Mouse (Mus musculus) forebrain, embryonic 16.5 days (tissue): Measurements from ENCODE around the gene Lrrc75b. TPM values are rescaled to one million over a fixed set of nuclear protein-coding genes. Genes with fewer than 3 reads are reported as not detected.

Experiments used
- ATAC-seq: fragments of 200-750 bp; cut with Nextera tagmentation; 2 replicates; pipeline ENCODE4 v1.8.0; 2017; ENCODE audit warnings: mild to moderate bottlenecking, moderate library complexity
- H3K27ac ChIP-seq: fragments of 300-500 bp; sonication (generic); 2 replicates; pipeline ENCODE4 v1.5.1; 2014; ENCODE audit warnings: low read length, control low read depth
- H3K27me3 ChIP-seq: fragments of 300-500 bp; sonication (generic); replicated peaks from 2 replicates; pipeline ENCODE4 v1.6.1; 2014; ENCODE audit warnings: low read length; ENCODE audit not compliant: control insufficient read depth, insufficient read depth
- H3K36me3 ChIP-seq: fragments of 300-500 bp; sonication (generic); 2 replicates; pipeline ENCODE4 v1.6.1; 2014; ENCODE audit not compliant: control insufficient read depth, insufficient read depth
- H3K4me1 ChIP-seq: fragments of 300-500 bp; sonication (generic); replicated peaks from 2 replicates; pipeline ENCODE4 v1.6.1; 2014; ENCODE audit warnings: low read length; ENCODE audit not compliant: control insufficient read depth, insufficient read depth
- H3K4me2 ChIP-seq: fragments of 300-500 bp; sonication (generic); 2 replicates; pipeline ENCODE4 v1.6.1; 2014; ENCODE audit warnings: mild to moderate bottlenecking, low read length, control low read depth
- H3K4me3 ChIP-seq: fragments of 300-500 bp; sonication (generic); replicated peaks from 2 replicates; pipeline ENCODE4 v1.5.1; 2014; ENCODE audit warnings: mild to moderate bottlenecking, low read length, control low read depth
- H3K9ac ChIP-seq: fragments of 300-500 bp; sonication (generic); replicated peaks from 2 replicates; pipeline ENCODE4 v1.6.1; 2014; ENCODE audit warnings: low read depth, low read length, control low read depth
- H3K9me3 ChIP-seq: fragments of 300-500 bp; sonication (generic); 2 replicates; pipeline ENCODE4 v1.6.1; 2016; ENCODE audit warnings: low read length; ENCODE audit not compliant: control insufficient read depth
- WGBS: fragments of 180-500 bp; shearing (Covaris S2); extraction: QIAGEN DNeasy Blood & Tissue Kit; methylation state at CpG from one replicate; pipeline ENCODE4 v1.1.7; 2014; 5-methylcytosine and 5-hydroxymethylcytosine counted together
- polyA plus RNA-seq: library from polyadenylated mRNA; unstranded; fragments of >200 nt; fragmentation: Nextera tagmentation; extraction: Ambion mirVana; gene quantifications from 2 replicates; pipeline ENCODE4 v1.2.1, GENCODE M21; 2015

Lrrc75b gene
- polyA plus RNA-seq, 1 experiment from 2014 or later, result 23.4 TPM

DNA sequence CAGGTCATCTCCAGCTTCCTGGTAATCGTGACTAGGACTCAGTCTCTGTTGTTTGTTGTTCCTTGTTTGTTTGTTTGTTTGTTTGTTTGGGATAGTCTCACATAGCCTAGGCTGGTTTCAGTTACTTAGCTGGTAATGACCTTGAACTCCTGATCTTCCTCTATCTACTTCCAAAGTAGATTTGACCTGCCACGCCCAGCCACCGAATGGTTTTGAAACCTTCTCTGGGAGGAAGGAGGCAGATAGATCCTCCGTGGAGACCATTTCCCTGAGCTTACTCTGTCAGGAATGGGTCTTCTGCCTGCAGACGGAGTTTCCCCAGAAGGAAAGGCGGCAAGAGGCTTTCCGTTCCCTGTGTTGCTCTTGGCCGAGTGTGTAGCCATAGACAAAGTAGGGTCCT, 2.5 kb upstream of the Lrrc75b start:
- H3K4me1 ChIP-seq, result peaks cover 23% of the 10 kb centered on the region
- H3K27ac ChIP-seq, result no peak overlapping the region
- no peaks in the 10 kb centered on the region for H3K9me3 ChIP-seq
- 82% methylated on average over 8 of the region's 8 CpGs for WGBS
- H3K27me3 ChIP-seq, result no peaks in the 10 kb centered on the region
- no peak overlapping the region for H3K9ac ChIP-seq
- no peak overlapping the region for H3K4me2 ChIP-seq
- no peak for ATAC-seq
- H3K36me3 ChIP-seq, result no peaks in the 10 kb centered on the region
- H3K4me3 ChIP-seq, result no peak overlapping the region

DNA sequence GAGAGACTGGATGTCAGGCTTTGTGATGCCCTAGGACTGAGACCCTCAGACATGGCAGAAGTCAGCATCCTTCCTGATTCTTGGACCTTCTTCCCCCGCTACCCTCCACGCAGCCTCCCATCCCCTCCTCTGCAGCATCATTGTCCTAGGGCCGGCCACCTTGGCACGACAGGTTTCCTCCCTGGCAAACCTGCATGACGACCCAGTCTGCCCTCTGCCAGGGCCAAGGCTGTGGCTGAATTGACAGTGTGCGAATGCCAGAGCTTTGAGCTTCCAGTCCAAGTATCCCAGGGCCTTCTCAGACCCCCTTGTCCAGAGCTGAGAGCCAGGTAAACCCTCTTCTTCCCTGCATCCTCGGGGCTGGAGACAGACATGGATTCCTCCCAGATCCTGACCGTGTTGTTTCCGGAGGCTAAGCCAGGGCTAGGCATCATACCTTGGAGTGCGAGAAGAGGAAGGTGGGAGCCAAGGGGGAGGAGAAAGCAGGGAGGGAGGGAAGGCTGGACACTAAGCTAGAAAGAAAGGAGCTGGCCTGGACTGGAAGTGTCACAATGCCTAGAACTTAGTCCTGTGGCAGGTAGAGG, 1.0 kb upstream of the Lrrc75b start, which contains the start of gene Ggt1:
Gene Ggt1, plus strand, starts transcription at position 534 of the 584 bp plus-strand sequence.
- H3K4me1 ChIP-seq, result peaks cover 37% of the 10 kb centered on the region
- ATAC-seq, result no peak
- H3K9ac ChIP-seq, result peak within 1 kb of the TSS; percentile 83
- H3K36me3 ChIP-seq, result no peaks in the 10 kb centered on the region
- no peaks in the 10 kb centered on the region for H3K27me3 ChIP-seq
- H3K4me3 ChIP-seq, result peak within 1 kb of the TSS; percentile 52
- peak within 1 kb of the TSS; percentile 89 for H3K4me2 ChIP-seq
- H3K9me3 ChIP-seq, result no peaks in the 10 kb centered on the region
- peak within 1 kb of the TSS; percentile 79 for H3K27ac ChIP-seq
- 52% methylated on average over 10 of the region's 10 CpGs for WGBS

DNA sequence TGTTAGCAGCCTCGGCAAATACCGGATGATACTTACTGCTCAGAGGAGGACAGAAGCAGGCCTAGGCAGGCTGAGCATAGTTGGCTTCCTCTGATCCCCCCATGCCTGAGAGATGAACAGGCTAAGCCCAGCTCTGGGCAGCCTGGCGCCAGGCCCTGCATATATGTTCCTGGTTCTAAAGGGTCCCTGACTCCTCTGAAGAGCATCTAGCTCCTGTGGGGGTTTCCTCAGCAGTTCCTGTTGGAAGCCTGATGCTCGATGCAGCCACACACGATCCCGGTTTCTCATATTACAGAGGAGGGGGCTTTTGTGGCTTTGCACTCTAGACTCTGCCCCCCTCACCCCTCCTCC, 394 bp upstream of the Lrrc75b start:
- Histone ChIP-seq H3K4me1 (peaks cover 42% of the 10 kb centered on the region), H3K36me3 (no peaks in the 10 kb centered on the region), H3K9me3 (no peaks in the 10 kb centered on the region), H3K4me3 (peak overlapping the region; percentile 52), H3K9ac (peak overlapping the region; percentile 83), H3K27ac (peak overlapping the region; percentile 79), H3K4me2 (peak overlapping the region; percentile 89), H3K27me3 (no peaks in the 10 kb centered on the region)
- peak; percentile 9; the same call in 1 of the 2 replicates for ATAC-seq
- WGBS, result 14% methylated on average over 6 of the region's 6 CpGs

DNA sequence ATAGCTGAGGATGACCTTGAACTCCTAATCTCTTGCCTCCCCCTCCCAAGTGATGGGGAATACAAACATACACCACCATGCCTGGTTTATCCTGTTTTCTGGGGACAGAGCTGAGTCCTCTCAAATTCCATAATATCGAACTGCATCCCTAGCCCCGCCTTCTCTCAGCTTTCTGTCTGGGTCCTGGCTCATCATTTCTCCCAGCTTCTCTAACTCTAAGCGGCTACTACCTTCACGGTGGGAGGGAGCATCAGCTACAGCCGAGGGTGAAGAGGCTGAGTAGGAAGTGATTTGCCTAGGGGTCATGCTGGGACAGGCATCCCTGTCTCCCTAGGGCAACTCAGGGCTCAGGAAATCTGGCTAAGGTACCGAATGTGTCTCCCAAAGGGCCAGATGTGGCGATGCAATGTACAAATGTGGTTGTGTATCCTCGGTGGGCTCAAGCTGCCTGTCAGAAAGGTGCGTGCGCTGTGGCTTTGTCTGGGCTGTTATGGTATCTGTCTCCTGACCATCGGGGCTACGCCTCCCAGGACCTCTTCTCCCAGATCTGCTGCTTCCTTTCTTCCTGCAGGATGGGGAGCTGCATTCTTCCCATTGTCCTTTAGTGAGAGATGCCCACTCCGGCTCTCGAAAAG, 972 bp downstream of the Lrrc75b start:
- Histone ChIP-seq H3K27ac (peak overlapping the region; percentile 79), H3K9ac (peak overlapping the region; percentile 83), H3K4me3 (peak overlapping the region; percentile 52), H3K4me2 (peak overlapping the region; percentile 89), H3K27me3 (no peaks in the 10 kb centered on the region), H3K36me3 (no peaks in the 10 kb centered on the region), H3K4me1 (peaks cover 42% of the 10 kb centered on the region), H3K9me3 (no peaks in the 10 kb centered on the region)
- ATAC-seq, result peak; percentile 4
- 3% methylated on average over 14 of the region's 14 CpGs for WGBS

DNA sequence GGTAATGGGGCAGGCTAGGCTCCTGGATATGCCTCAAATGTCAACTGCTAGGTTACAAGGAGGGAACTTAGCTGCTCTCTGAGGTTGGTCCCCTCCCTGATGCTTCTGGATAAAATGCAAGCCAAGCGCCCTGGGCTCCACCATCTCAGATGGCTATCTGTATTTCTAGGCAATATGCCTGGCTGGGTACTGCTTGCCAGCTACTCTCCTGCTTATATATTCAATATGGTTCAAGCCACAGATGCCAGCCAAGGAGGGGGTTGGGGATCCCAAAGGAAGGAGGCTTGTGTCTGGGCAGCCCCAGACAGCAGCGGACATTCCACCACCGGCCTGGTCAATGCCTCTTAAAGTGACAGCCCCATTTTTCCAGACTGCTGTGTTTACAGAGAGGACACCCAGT, 1.6 kb downstream of the Lrrc75b start:
- peak; percentile 42 for ATAC-seq
- peak overlapping the region; percentile 46 for H3K27ac ChIP-seq
- peaks cover 42% of the 10 kb centered on the region for H3K4me1 ChIP-seq
- peak overlapping the region; percentile 89 for H3K4me2 ChIP-seq
- H3K36me3 ChIP-seq, result no peaks in the 10 kb centered on the region
- 14% methylated on average over 3 of the region's 3 CpGs for WGBS
- H3K9ac ChIP-seq, result peak overlapping the region; percentile 5; the same call in 1 of the 2 replicates
- peak overlapping the region; percentile 52 for H3K4me3 ChIP-seq
- H3K27me3 ChIP-seq, result no peaks in the 10 kb centered on the region
- no peaks in the 10 kb centered on the region for H3K9me3 ChIP-seq

DNA sequence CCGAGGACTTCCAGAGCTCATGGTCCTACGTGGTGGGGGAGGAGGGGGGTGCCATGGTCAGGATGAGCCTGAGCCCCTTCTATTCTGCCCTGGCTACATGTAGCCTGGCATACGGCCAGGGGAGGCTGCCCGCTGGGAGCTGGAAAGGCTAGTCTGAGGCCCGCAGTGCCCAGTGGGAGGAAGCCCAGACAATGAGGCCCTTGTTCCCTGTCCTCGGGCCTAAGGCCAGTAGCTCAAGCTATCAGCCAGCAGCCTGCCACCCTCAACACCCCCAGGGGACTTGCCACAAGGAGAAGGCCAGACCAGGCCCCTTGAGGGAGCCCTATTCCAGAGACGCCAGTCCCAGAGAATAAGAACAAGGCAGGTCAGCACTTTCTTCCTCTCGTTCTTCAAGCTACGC, 4.1 kb downstream of the Lrrc75b start:
- Histone ChIP-seq H3K4me3 (no peak overlapping the region), H3K9me3 (no peaks in the 10 kb centered on the region), H3K27ac (peak overlapping the region; percentile 65), H3K4me1 (peaks cover 41% of the 10 kb centered on the region), H3K36me3 (no peaks in the 10 kb centered on the region), H3K9ac (no peak overlapping the region), H3K4me2 (no peak overlapping the region), H3K27me3 (no peaks in the 10 kb centered on the region)
- ATAC-seq, result peak; percentile 70
- 9% methylated on average over 9 of the region's 9 CpGs for WGBS

DNA sequence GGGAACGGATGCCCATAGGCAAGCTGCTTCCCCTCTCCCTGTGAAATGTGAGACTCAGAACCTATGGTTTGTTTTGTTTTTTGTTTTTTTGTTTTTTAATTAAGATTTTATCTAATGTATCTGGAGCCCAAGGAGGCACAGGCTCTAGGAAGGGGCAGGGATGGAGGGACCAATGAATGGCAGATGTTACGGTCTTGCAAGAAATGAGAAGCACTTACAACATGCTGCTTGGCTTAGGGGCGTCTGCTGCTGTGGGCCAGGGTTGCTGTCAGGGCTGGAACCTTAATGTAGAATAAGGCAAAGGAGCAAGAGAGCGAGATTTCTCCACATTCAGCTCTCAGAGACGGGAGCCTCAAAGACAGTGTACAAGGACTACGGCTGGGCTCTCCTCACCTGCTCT, 4.6 kb downstream of the Lrrc75b start:
- Histone ChIP-seq H3K4me1 (peaks cover 36% of the 10 kb centered on the region), H3K36me3 (no peaks in the 10 kb centered on the region), H3K9me3 (no peaks in the 10 kb centered on the region), H3K27ac (no peak overlapping the region; the same call in 1 of the 2 replicates), H3K4me3 (no peak overlapping the region), H3K27me3 (no peaks in the 10 kb centered on the region), H3K9ac (no peak overlapping the region), H3K4me2 (no peak overlapping the region)
- WGBS, result 47% methylated on average over 6 of the region's 6 CpGs
- ATAC-seq, result no peak

DNA sequence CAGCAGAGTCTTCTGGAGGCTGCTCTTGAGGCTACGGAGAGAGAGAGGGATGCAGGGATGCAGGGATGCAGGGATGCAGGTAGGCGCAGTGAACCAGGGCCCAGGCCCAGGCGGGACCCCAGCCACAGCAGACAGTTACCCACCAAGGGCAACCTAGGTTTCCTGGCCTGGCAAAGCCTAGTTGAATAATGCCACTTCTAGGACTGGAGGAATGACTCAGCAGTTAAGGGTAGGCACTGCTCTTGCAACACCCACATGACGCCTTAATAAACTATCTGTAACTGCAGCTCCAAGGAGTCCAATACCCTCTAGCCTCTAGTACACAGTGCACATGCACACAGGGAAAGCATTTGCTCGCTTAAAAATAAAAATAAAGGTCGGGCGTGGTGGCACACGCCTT, 6.0 kb downstream of the Lrrc75b start:
- no peak overlapping the region for H3K4me3 ChIP-seq
- no peaks in the 10 kb centered on the region for H3K9me3 ChIP-seq
- 92% methylated on average over 8 of the region's 8 CpGs for WGBS
- no peak overlapping the region for H3K9ac ChIP-seq
- H3K27me3 ChIP-seq, result no peaks in the 10 kb centered on the region
- H3K36me3 ChIP-seq, result no peaks in the 10 kb centered on the region
- H3K27ac ChIP-seq, result no peak overlapping the region
- H3K4me1 ChIP-seq, result peaks cover 29% of the 10 kb centered on the region
- no peak overlapping the region for H3K4me2 ChIP-seq
- ATAC-seq, result no peak

DNA sequence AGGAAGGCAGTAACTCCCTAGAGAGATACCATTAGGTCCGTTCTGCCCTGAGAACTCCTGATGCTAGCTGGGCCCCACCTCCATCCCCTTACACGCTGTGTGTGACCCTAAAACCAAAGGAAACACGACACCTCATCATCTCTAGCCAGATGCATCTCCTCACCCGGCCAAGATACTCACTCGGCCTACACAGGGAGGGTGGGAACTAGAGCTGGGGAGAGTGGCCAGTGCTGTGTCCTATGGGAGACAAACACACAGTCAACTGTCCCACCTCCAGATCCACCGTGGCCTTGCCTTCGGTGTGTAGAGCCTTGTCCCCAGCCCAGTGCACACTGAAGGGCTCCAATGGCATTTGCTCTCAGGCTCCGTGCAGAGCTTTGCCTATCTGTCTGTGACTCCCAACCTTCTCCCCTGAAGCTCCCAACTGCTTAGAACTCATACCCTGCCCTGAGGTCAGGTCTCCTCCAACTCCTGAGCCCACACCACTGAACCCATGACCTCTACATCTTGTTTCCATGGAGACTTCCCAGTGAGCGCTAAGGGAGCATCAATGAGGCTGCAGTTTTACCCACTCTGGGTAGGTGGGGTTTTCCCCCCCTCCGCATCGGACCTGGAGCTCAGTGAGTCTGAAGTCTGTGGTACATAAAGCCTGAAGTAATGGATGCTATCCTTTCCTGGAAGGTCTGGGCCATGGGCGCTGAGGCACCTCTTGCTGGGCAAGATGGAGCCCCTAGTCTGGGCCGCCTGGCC, 7.3 kb downstream of the Lrrc75b start:
- H3K4me3 ChIP-seq, result no peak overlapping the region
- no peaks in the 10 kb centered on the region for H3K36me3 ChIP-seq
- ATAC-seq, result no peak
- no peaks in the 10 kb centered on the region for H3K9me3 ChIP-seq
- WGBS, result 78% methylated on average over 13 of the region's 13 CpGs
- no peak overlapping the region for H3K27ac ChIP-seq
- no peaks in the 10 kb centered on the region for H3K27me3 ChIP-seq
- H3K4me2 ChIP-seq, result no peak overlapping the region
- no peak overlapping the region for H3K9ac ChIP-seq
- peaks cover 22% of the 10 kb centered on the region for H3K4me1 ChIP-seq
